In the genomic region with DNA sequence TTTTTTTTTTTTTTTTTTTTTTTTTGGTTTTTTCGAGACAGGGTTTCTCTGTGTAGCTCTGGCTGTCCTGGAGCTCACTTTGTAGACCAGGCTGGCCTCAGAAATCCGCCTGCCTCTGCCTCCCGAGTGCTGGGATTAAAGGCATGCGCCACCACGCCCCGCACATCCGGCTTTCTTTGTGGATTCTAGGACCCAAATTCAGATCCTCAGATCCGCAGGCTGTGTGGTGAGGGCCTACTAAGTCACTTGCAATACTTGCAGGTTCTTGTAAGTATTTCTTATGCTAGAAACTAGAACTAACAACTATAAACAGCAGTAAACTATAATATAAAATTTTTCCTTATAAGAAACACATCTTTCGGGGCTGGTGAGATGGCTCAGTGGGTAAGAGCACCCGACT, we compare ENCODE assay signal across 19 mouse cellular contexts. TPM values are rescaled to one million over a fixed set of nuclear protein-coding genes. Genes with fewer than 3 reads are reported as not detected.
DNase-seq lines count a peak whose midpoint lies in the region; TF ChIP-seq lines count a peak whose summit lies in the region.
"Not testable (repeated sequence)": the region's sequence is repeated elsewhere in the genome, so short reads cannot be mapped to it uniquely, and the experiment has no call there.
"Had no signal": no experiment of that assay in that cellular context is flagged by ENCODE, and none has a peak within 500 bp of the region (broad histone marks: within the 10 kb centered on the region; RNA-seq: fewer than 3 reads in every experiment).

No protein-coding gene starts in this region.

- TF ChIP-seq EP300 in ES-Bruce4 (IDR thresholded peaks at IDR 0.05; ENCODE audit: insufficient read depth, low read depth, low read length), result not testable (repeated sequence)

- not testable (repeated sequence) for H3K36me3 ChIP-seq in ES-Bruce4 (ENCODE audit: control insufficient read depth, insufficient read depth, low read length, poor library complexity, severe bottlenecking); ES-E14 (ENCODE audit: control insufficient read depth, insufficient read depth, low read length, poor library complexity, severe bottlenecking)

- not testable (repeated sequence) for H3K9ac ChIP-seq in ES-Bruce4 (ENCODE audit: low read depth, poor library complexity, severe bottlenecking); ES-E14 (ENCODE audit: insufficient read depth, low read depth, low read length, poor library complexity, severe bottlenecking)

- H3K27ac ChIP-seq in ES-Bruce4 (ENCODE audit: insufficient read depth, low read length) (0 out of 2 replicates have a peak overlapping the region, but pooled peaks have one; percentile 55), ES-E14 (ENCODE audit: insufficient read depth, low read depth, low read length, poor library complexity, severe bottlenecking) (peak overlapping the region; percentile 86; the same call in 1 of the 2 replicates)

- H3K27me3 ChIP-seq in ES-Bruce4 (ENCODE audit: control insufficient read depth, insufficient read depth, low read length, poor library complexity, severe bottlenecking), result not testable (repeated sequence)

- in situ Hi-C loops in ES-E14 (cut with MboI; ENCODE audit: low sequenced_read_pairs in 2 of 2, unreplicated experiment in 2 of 2), result not testable (repeated sequence)

- TF ChIP-seq POLR2A in ES-Bruce4 (IDR thresholded peaks at IDR 0.05; ENCODE audit: insufficient read depth, low read length), result not testable (repeated sequence)

- not testable (repeated sequence) for H3K4me1 ChIP-seq in ES-Bruce4 (ENCODE audit: control insufficient read depth, insufficient read depth, low read length)
- H3K4me1 ChIP-seq in ES-E14 (ENCODE audit: control insufficient read depth in 2 of 2, insufficient read depth in 2 of 2, low read length in 2 of 2, poor library complexity in 1 of 2), result peaks cover 2 to 10% of the 10 kb centered on the region in 2 experiments

- not testable (repeated sequence) for TF ChIP-seq CTCF in ES-Bruce4 (IDR thresholded peaks at IDR 0.05; ENCODE audit: low read depth, low read length)

- DNase-seq in ES-CJ7 (ENCODE audit: low read depth, low spot score) (peak; percentile 46), R1 (ENCODE audit: low read depth, low spot score) (peak; percentile 71), ZHBTc4 (ENCODE audit: low read depth, low spot score) (peak; percentile 68)
- DNase-seq in ES-E14 (ENCODE audit: low read depth, low spot score), result not testable (repeated sequence)

- H3K4me3 ChIP-seq in ES-Bruce4 (ENCODE audit: low read depth, low read length); ES-E14 (ENCODE audit: insufficient read depth in 1 of 2, low read depth in 1 of 2, low read length in 2 of 2, poor library complexity in 1 of 2, severe bottlenecking in 1 of 2): not testable (repeated sequence)

- H3K9me3 ChIP-seq in ES-Bruce4 (replicated peaks; ENCODE audit: control insufficient read depth, insufficient read depth, low read length, poor library complexity, severe bottlenecking); ES-E14 (ENCODE audit: control insufficient read depth, insufficient read depth, low read depth, low read length): not testable (repeated sequence)

RNA-seq across cellular contexts. Expression of a gene that starts 8.7 kb away (rescaled TPM):
- polyA plus RNA-seq in ES-Bruce4 (2011; ENCODE audit: insufficient read depth, insufficient read length, low read depth, missing spikeins), result 133 and 137 TPM in 2 replicates
- total RNA-seq in ES-E14 (2012; rRNA removed), result 23.2 and 30.8 TPM in 2 replicates

RNA-seq across cellular contexts. Expression of a gene that starts 22.9 kb away (rescaled TPM):
- 24.3 and 30.9 TPM in 2 replicates for polyA plus RNA-seq in ES-Bruce4 (2011; ENCODE audit: insufficient read depth, insufficient read length, low read depth, missing spikeins)
- total RNA-seq in ES-E14 (2012; rRNA removed), result 21.9 and 40.7 TPM in 2 replicates

RNA-seq across cellular contexts. Expression of a gene that starts 40.3 kb away (rescaled TPM):
- polyA plus RNA-seq in ES-Bruce4 (2011; ENCODE audit: insufficient read depth, insufficient read length, low read depth, missing spikeins), result 21.8 and 21.9 TPM in 2 replicates
- total RNA-seq in ES-E14 (2012; rRNA removed), result 22.1 and 24.9 TPM in 2 replicates

RNA-seq across cellular contexts. Expression of a gene that starts 54.3 kb away (rescaled TPM):
- 0.37 and 0.62 TPM in 2 replicates for polyA plus RNA-seq in ES-Bruce4 (2011; ENCODE audit: insufficient read depth, insufficient read length, low read depth, missing spikeins)
- 2.8 and 6.8 TPM in 2 replicates for total RNA-seq in ES-E14 (2012; rRNA removed)
- total RNA-seq: adrenal gland, adult 18-20 months; adrenal gland, adult 2 months; adrenal gland, adult 8-10 months; adrenal gland, postnatal 10 days; adrenal gland, postnatal 14 days; adrenal gland, postnatal 25 days; adrenal gland, postnatal 36 days; adrenal gland, postnatal 4 days; CH12.LX; MEL had no signal
- polyA plus RNA-seq: activated CD4-positive, CD25-positive, alpha-beta regulatory T cell, adult 4 months; adrenal gland, adult 2 months; C2C12; CD4-positive, CD25-positive, alpha-beta regulatory T cell, adult 4 months; cerebellum, adult 2 months had no signal
